Mouse (Mus musculus) forebrain, embryonic 12.5 days (tissue): ENCODE measurements around the gene Trmt11. TPM values are rescaled to one million over a fixed set of nuclear protein-coding genes. Genes with fewer than 3 reads are reported as not detected.

ENCODE experiments used
- polyA plus RNA-seq: library from polyadenylated mRNA; unstranded; fragments of >200 nt; fragmentation: Nextera tagmentation; extraction: Ambion mirVana; gene quantifications from 2 replicates; pipeline ENCODE4 v1.2.1, GENCODE M21; 2016

Gene Trmt11
- polyA plus RNA-seq, 1 experiment from 2014 or later = 32.5 TPM

Other genes with a start within 250 kb of the Trmt11 start
- 18.5 and 22.7 TPM in 2 replicates for gene Hint3, start 28.9 kb upstream of the Trmt11 start, polyA plus RNA-seq
- 9.4 and 11.1 TPM in 2 replicates for gene Ncoa7, start 202.6 kb upstream of the Trmt11 start, polyA plus RNA-seq
- 5.3 and 5.6 TPM in 2 replicates for gene Hey2, start 242.1 kb upstream of the Trmt11 start, polyA plus RNA-seq